Mouse (Mus musculus) bone marrow, adult 2 months (tissue): ENCODE results near the gene Tmem35b.

Source experiments
- CTCF ChIP-seq: fragments of 200-500 bp; IDR thresholded peaks from 2 replicates; pipeline ENCODE4 v1.5.1; 2011; ENCODE audit warnings: low read length, control low read depth; ENCODE audit not compliant: control insufficient read depth, insufficient read depth
- POLR2A ChIP-seq: fragments of 200-500 bp; IDR thresholded peaks from 2 replicates; pipeline ENCODE4 v1.6.1; 2011; ENCODE audit warnings: low read depth, mild to moderate bottlenecking, control low read depth, low read length, borderline replicate concordance; ENCODE audit not compliant: control insufficient read depth

GRCm38 (mm10) chr4:127177961-127178360 lies 54.5 kb downstream of the Tmem35b start:
- TF ChIP-seq CTCF = no peak
- no peak for TF ChIP-seq POLR2A
